Mouse (Mus musculus): ENCODE data around the gene Bnip2. TPM values are rescaled to one million over a fixed set of nuclear protein-coding genes. Genes with fewer than 3 reads are reported as not detected.

Bnip2 gene
- polyA plus RNA-seq, 1 experiment from 2014 or later = 129 TPM

- ATAC-seq (ENCODE audit: insufficient read depth) (no peak), DNase-seq (no peak)
- Histone ChIP-seq H3K36me3 (ENCODE audit: insufficient read depth) (no peaks in the 10 kb centered on the region), H3K27me3 (ENCODE audit: insufficient read depth, low read length) (no peaks in the 10 kb centered on the region), H3K4me1 (ENCODE audit: insufficient read depth) (no peaks in the 10 kb centered on the region), H3K27ac (ENCODE audit: low read depth) (no peak overlapping the region), H3K4me2 (no peak overlapping the region), H3K9me3 (ENCODE audit: low read depth, low read length) (no peaks in the 10 kb centered on the region; the same call in 1 of the 2 replicates), H3K4me3 (ENCODE audit: low read depth, low read length) (no peak overlapping the region), H3K9ac (no peak overlapping the region)
- WGBS = 79% methylated on average over 6 of the region's 6 CpGs
- TF ChIP-seq CTCF (IDR thresholded peaks at IDR 0.05; ENCODE audit: low read depth) = no peak
Observed at GRCm38 (mm10) chr9:70039597-70040385, 50.5 kb downstream of the Bnip2 start.

- H3K36me3 ChIP-seq (ENCODE audit: insufficient read depth) = no peaks in the 10 kb centered on the region
- no peak for DNase-seq
- H3K4me2 ChIP-seq = no peak overlapping the region
- TF ChIP-seq CTCF (IDR thresholded peaks at IDR 0.05; ENCODE audit: low read depth) = peak; percentile 21; the same call in 1 of the 2 replicates
- no peaks in the 10 kb centered on the region for H3K27me3 ChIP-seq (ENCODE audit: insufficient read depth, low read length)
- H3K4me1 ChIP-seq (ENCODE audit: insufficient read depth) = no peaks in the 10 kb centered on the region
- H3K4me3 ChIP-seq (ENCODE audit: low read depth, low read length) = no peak overlapping the region
- no peak overlapping the region for H3K9ac ChIP-seq
- H3K27ac ChIP-seq (ENCODE audit: low read depth) = no peak overlapping the region
- 80% methylated on average over 11 of the region's 11 CpGs for WGBS
- ATAC-seq (ENCODE audit: insufficient read depth) = no peak
- H3K9me3 ChIP-seq (ENCODE audit: low read depth, low read length) = no peaks in the 10 kb centered on the region; the same call in 1 of the 2 replicates
Observed at GRCm38 (mm10) chr9:70040570-70040969, 51.3 kb downstream of the Bnip2 start.

GRCm38 (mm10) chr9:70042137-70042536, 52.9 kb downstream of the Bnip2 start:
- DNase-seq (no peak), ATAC-seq (ENCODE audit: insufficient read depth) (no peak)
- no peak for TF ChIP-seq CTCF (IDR thresholded peaks at IDR 0.05; ENCODE audit: low read depth)
- Histone ChIP-seq H3K36me3 (ENCODE audit: insufficient read depth) (no peaks in the 10 kb centered on the region), H3K27me3 (ENCODE audit: insufficient read depth, low read length) (no peaks in the 10 kb centered on the region), H3K27ac (ENCODE audit: low read depth) (no peak overlapping the region), H3K9me3 (ENCODE audit: low read depth, low read length) (no peaks in the 10 kb centered on the region; the same call in 1 of the 2 replicates), H3K4me3 (ENCODE audit: low read depth, low read length) (no peak overlapping the region), H3K4me2 (no peak overlapping the region), H3K9ac (no peak overlapping the region), H3K4me1 (ENCODE audit: insufficient read depth) (no peaks in the 10 kb centered on the region)
- WGBS = 89% methylated on average over 4 of the region's 4 CpGs

GRCm38 (mm10) chr9:70042935-70043334, 53.7 kb downstream of the Bnip2 start:
- no peak for ATAC-seq (ENCODE audit: insufficient read depth)

GRCm38 (mm10) chr9:70044865-70045264, 55.6 kb downstream of the Bnip2 start:
- H3K36me3 ChIP-seq (ENCODE audit: insufficient read depth) = no peaks in the 10 kb centered on the region
- no peak for TF ChIP-seq CTCF (IDR thresholded peaks at IDR 0.05; ENCODE audit: low read depth)
- H3K9ac ChIP-seq = no peak overlapping the region
- 47% methylated on average over 2 of the region's 2 CpGs for WGBS
- ATAC-seq (ENCODE audit: insufficient read depth) (no peak), DNase-seq (no peak)
- no peaks in the 10 kb centered on the region for H3K9me3 ChIP-seq (ENCODE audit: low read depth, low read length)
- no peak overlapping the region for H3K27ac ChIP-seq (ENCODE audit: low read depth)
- H3K4me1 ChIP-seq (ENCODE audit: insufficient read depth) = peaks cover 16% of the 10 kb centered on the region
- H3K4me3 ChIP-seq (ENCODE audit: low read depth, low read length) = no peak overlapping the region
- no peak overlapping the region for H3K4me2 ChIP-seq
- H3K27me3 ChIP-seq (ENCODE audit: insufficient read depth, low read length) = no peaks in the 10 kb centered on the region

More at GRCm38 (mm10) chr9:70042935-70043334, 53.7 kb downstream of the Bnip2 start:
- Histone ChIP-seq H3K4me3 (ENCODE audit: low read depth, low read length) (no peak overlapping the region), H3K4me1 (ENCODE audit: insufficient read depth) (peaks cover 5% of the 10 kb centered on the region; the same call in 1 of the 2 replicates), H3K27ac (ENCODE audit: low read depth) (no peak overlapping the region), H3K9ac (no peak overlapping the region), H3K27me3 (ENCODE audit: insufficient read depth, low read length) (no peaks in the 10 kb centered on the region), H3K4me2 (no peak overlapping the region), H3K36me3 (ENCODE audit: insufficient read depth) (no peaks in the 10 kb centered on the region), H3K9me3 (ENCODE audit: low read depth, low read length) (no peaks in the 10 kb centered on the region; the same call in 1 of the 2 replicates)
- no peak for TF ChIP-seq CTCF (IDR thresholded peaks at IDR 0.05; ENCODE audit: low read depth)
- 75% methylated on average over 1 of the region's 1 CpGs for WGBS
- no peak for DNase-seq

GRCm38 (mm10) chr9:70046255-70046654, 57.0 kb downstream of the Bnip2 start:
- no peaks in the 10 kb centered on the region for H3K36me3 ChIP-seq (ENCODE audit: insufficient read depth)
- no peak for ATAC-seq (ENCODE audit: insufficient read depth)
- peaks cover 22% of the 10 kb centered on the region for H3K4me1 ChIP-seq (ENCODE audit: insufficient read depth)
- WGBS = 74% methylated on average over 6 of the region's 6 CpGs
- DNase-seq = no peak
- no peaks in the 10 kb centered on the region for H3K9me3 ChIP-seq (ENCODE audit: low read depth, low read length)
- no peaks in the 10 kb centered on the region for H3K27me3 ChIP-seq (ENCODE audit: insufficient read depth, low read length)
- H3K27ac ChIP-seq (ENCODE audit: low read depth) = no peak overlapping the region
- no peak overlapping the region for H3K4me3 ChIP-seq (ENCODE audit: low read depth, low read length)
- H3K9ac ChIP-seq = no peak overlapping the region
- no peak for TF ChIP-seq CTCF (IDR thresholded peaks at IDR 0.05; ENCODE audit: low read depth)
- no peak overlapping the region for H3K4me2 ChIP-seq

- no peak overlapping the region for H3K4me2 ChIP-seq
- DNase-seq (peak; percentile 47), ATAC-seq (ENCODE audit: insufficient read depth) (peak; percentile 50; the same call in 1 of the 2 replicates)
- 34% methylated on average over 3 of the region's 3 CpGs for WGBS
- H3K9me3 ChIP-seq (ENCODE audit: low read depth, low read length) = no peaks in the 10 kb centered on the region
- H3K4me1 ChIP-seq (ENCODE audit: insufficient read depth) = peaks cover 22% of the 10 kb centered on the region
- no peak overlapping the region for H3K9ac ChIP-seq
- H3K27ac ChIP-seq (ENCODE audit: low read depth) = 0 out of 2 replicates have a peak overlapping the region, but pooled peaks have one; percentile 79
- H3K4me3 ChIP-seq (ENCODE audit: low read depth, low read length) = no peak overlapping the region
- H3K36me3 ChIP-seq (ENCODE audit: insufficient read depth) = no peaks in the 10 kb centered on the region
- TF ChIP-seq CTCF (IDR thresholded peaks at IDR 0.05; ENCODE audit: low read depth) = no peak
- H3K27me3 ChIP-seq (ENCODE audit: insufficient read depth, low read length) = no peaks in the 10 kb centered on the region
Observed at GRCm38 (mm10) chr9:70047839-70048238, 58.6 kb downstream of the Bnip2 start.

All from lung, embryonic 14.5 days (tissue).